In genomic region chr7:43488646-43489045, GRCm38 (mm10) we compare ENCODE assay signal across 12 mouse cellular contexts. TPM values are rescaled to one million over a fixed set of nuclear protein-coding genes. Genes with fewer than 3 reads are reported as not detected.
DNase-seq lines count a peak whose midpoint lies in the region; ATAC-seq and TF ChIP-seq lines count a peak whose summit lies in the region.
"Had no signal": no experiment of that assay in that cellular context is flagged by ENCODE, and none has a peak within 500 bp of the region (broad histone marks: within the 10 kb centered on the region; RNA-seq: fewer than 3 reads in every experiment).

No protein-coding gene starts in this region.

- TF ChIP-seq CTCF in kidney, adult 2 months (conservative IDR thresholded peaks at IDR 0.05; ENCODE audit: insufficient read depth, insufficient read length, low read depth, low read length) = no peak

- TF ChIP-seq POLR2A in kidney, adult 2 months (IDR thresholded peaks at IDR 0.05; ENCODE audit: low read depth, low read length) = no peak

- 0 out of 2 replicates have a peak, but pooled peaks have one; percentile 3 for ATAC-seq in kidney, embryonic 16.5 days (ENCODE audit: low FRiP score, low TSS enrichment)
- peak; percentile 10; the same call in 1 of the 2 replicates for ATAC-seq in neural tube, embryonic 14.5 days (ENCODE audit: low read depth)

- H3K36me3 ChIP-seq in kidney, embryonic 16.5 days (ENCODE audit: insufficient read depth, low read length) = no peaks in the 10 kb centered on the region
- H3K36me3 ChIP-seq in kidney, adult 2 months (ENCODE audit: control insufficient read depth, insufficient read depth, low read length) = no peaks in the 10 kb centered on the region
- H3K36me3 ChIP-seq in forebrain, embryonic 10.5 days (replicated peaks) = no peaks in the 10 kb centered on the region
- no peaks in the 10 kb centered on the region for H3K36me3 ChIP-seq in neural tube, embryonic 14.5 days (ENCODE audit: control insufficient read depth, insufficient read depth, low read length)

- peaks cover 9% of the 10 kb centered on the region; the same call in 1 of the 2 replicates for H3K27me3 ChIP-seq in kidney, embryonic 16.5 days (ENCODE audit: insufficient read depth, low read length)
- H3K27me3 ChIP-seq in kidney, adult 2 months (replicated peaks; ENCODE audit: control insufficient read depth, insufficient read depth, low read length) = no peaks in the 10 kb centered on the region
- peaks cover 23% of the 10 kb centered on the region for H3K27me3 ChIP-seq in forebrain, embryonic 10.5 days (ENCODE audit: poor library complexity, severe bottlenecking)
- H3K27me3 ChIP-seq in neural tube, embryonic 14.5 days (ENCODE audit: control insufficient read depth, insufficient read depth, low read length) = no peaks in the 10 kb centered on the region

- intact Hi-C loops in left cerebral cortex, postnatal 14 days (cut with DNase I) = no loop called here

- no peaks in the 10 kb centered on the region for H3K9me3 ChIP-seq in kidney, embryonic 16.5 days (ENCODE audit: low read length)
- H3K9me3 ChIP-seq in forebrain, embryonic 10.5 days = no peaks in the 10 kb centered on the region
- H3K9me3 ChIP-seq in neural tube, embryonic 14.5 days (ENCODE audit: control insufficient read depth, low read length) = no peaks in the 10 kb centered on the region

- WGBS in kidney, embryonic 16.5 days = 30% methylated on average over 5 of the region's 5 CpGs
- WGBS in kidney, adult 2 months = 20% methylated on average over 5 of the region's 5 CpGs
- 42% methylated on average over 5 of the region's 5 CpGs for WGBS in forebrain, embryonic 10.5 days
- WGBS in neural tube, embryonic 14.5 days = 48% methylated on average over 5 of the region's 5 CpGs

- no peak overlapping the region for H3K27ac ChIP-seq in kidney, embryonic 16.5 days (ENCODE audit: low read length)
- no peak overlapping the region for H3K27ac ChIP-seq in kidney, adult 2 months (ENCODE audit: insufficient read depth, low read depth, low read length)
- H3K27ac ChIP-seq in forebrain, embryonic 10.5 days = no peak overlapping the region
- H3K27ac ChIP-seq in neural tube, embryonic 14.5 days (ENCODE audit: low read depth, low read length) = peak overlapping the region; percentile 45; the same call in 1 of the 2 replicates
- H3K27ac ChIP-seq: liver, embryonic 14.5 days had no signal

- H3K4me3 ChIP-seq in kidney, embryonic 16.5 days (ENCODE audit: low read length) = no peak overlapping the region
- no peak overlapping the region for H3K4me3 ChIP-seq in kidney, adult 2 months (ENCODE audit: insufficient read depth, low read depth, low read length)
- H3K4me3 ChIP-seq in forebrain, embryonic 10.5 days = peak overlapping the region; percentile 79; the same call in 1 of the 2 replicates
- peak overlapping the region; percentile 59 for H3K4me3 ChIP-seq in neural tube, embryonic 14.5 days (ENCODE audit: low read depth, low read length)

- no peak overlapping the region for H3K9ac ChIP-seq in kidney, embryonic 16.5 days (replicated peaks; ENCODE audit: low read length)
- no peak overlapping the region; the same call in 1 of the 2 replicates for H3K9ac ChIP-seq in neural tube, embryonic 14.5 days (replicated peaks; ENCODE audit: low read depth, low read length)
- H3K9ac ChIP-seq: liver, embryonic 14.5 days had no signal

- no peak overlapping the region for H3K4me2 ChIP-seq in kidney, embryonic 16.5 days (replicated peaks; ENCODE audit: low read depth, low read length)
- H3K4me2 ChIP-seq in neural tube, embryonic 14.5 days (ENCODE audit: low read depth, low read length) = peak overlapping the region; percentile 66

- H3K4me1 ChIP-seq in kidney, embryonic 16.5 days (ENCODE audit: insufficient read depth, low read length) = peaks cover 6% of the 10 kb centered on the region; the same call in 1 of the 2 replicates
- H3K4me1 ChIP-seq in kidney, adult 2 months (ENCODE audit: control insufficient read depth, insufficient read depth, low read length) = no peaks in the 10 kb centered on the region
- peaks cover 25% of the 10 kb centered on the region for H3K4me1 ChIP-seq in forebrain, embryonic 10.5 days
- H3K4me1 ChIP-seq in neural tube, embryonic 14.5 days (ENCODE audit: control insufficient read depth, insufficient read depth, low read length) = peaks cover 6% of the 10 kb centered on the region; the same call in 1 of the 2 replicates

- DNase-seq in kidney, adult 2 months = no peak
- DNase-seq in forebrain, embryonic 10.5 days (ENCODE audit: extremely low spot score, low spot score) = no peak
- DNase-seq in left cerebral cortex, postnatal 14 days (ENCODE audit: low spot score in 2 of 2) = peak; percentile 40 to 77
- DNase-seq in thymus, postnatal 4 days = no peak
- no peak for DNase-seq in kidney, postnatal 10 days
- no peak for DNase-seq in heart, adult 18-20 months

RNA-seq across cellular contexts. Expression of gene Iglon5, which starts 1.2 kb away (rescaled TPM):
- 0.37 and 0.59 TPM in 2 replicates for polyA plus RNA-seq in kidney, embryonic 16.5 days (2015; fragmentation: Nextera tagmentation; extraction: Ambion mirVana)
- 1.0 and 1.1 TPM in 2 replicates for polyA plus RNA-seq in kidney, adult 2 months (2012; rRNA removed)
- 0.80 and 1.1 TPM in 2 replicates for polyA plus RNA-seq in forebrain, embryonic 10.5 days (2016; fragmentation: Nextera tagmentation; extraction: Ambion mirVana)
- 10 to 100 TPM; 42.7 to 46.3 TPM for total RNA-seq in left cerebral cortex, postnatal 14 days (2021)
- polyA plus RNA-seq in neural tube, embryonic 14.5 days (2014; fragmentation: Nextera tagmentation; extraction: Ambion mirVana) = 9.8 and 14.6 TPM in 2 replicates
- under 1 TPM in 1 of 2 experiments, not detected in 1; 0.36 TPM for total RNA-seq in heart, adult 18-20 months (2021)

RNA-seq across cellular contexts. Expression of gene 4931406B18Rik, which starts 17.1 kb away (rescaled TPM):
- not detected in 2 replicates for polyA plus RNA-seq in kidney, embryonic 16.5 days (2015; fragmentation: Nextera tagmentation; extraction: Ambion mirVana)
- not detected in 2 replicates for polyA plus RNA-seq in kidney, adult 2 months (2012; rRNA removed)
- not detected in 2 replicates for polyA plus RNA-seq in forebrain, embryonic 10.5 days (2016; fragmentation: Nextera tagmentation; extraction: Ambion mirVana)
- not detected for total RNA-seq in left cerebral cortex, postnatal 14 days (2021)
- polyA plus RNA-seq in neural tube, embryonic 14.5 days (2014; fragmentation: Nextera tagmentation; extraction: Ambion mirVana) = 0.05 TPM in 1 of 2 replicates, not detected in the other
- not detected for total RNA-seq in heart, adult 18-20 months (2021)
- polyA plus RNA-seq: C2C12; gonadal fat pad, adult 2 months; kidney, embryonic 14.5 days; liver, embryonic 14.5 days had no signal

RNA-seq across cellular contexts. Expression of gene Vsig10l, which starts 25.7 kb away (rescaled TPM):
- 4.6 and 5.5 TPM in 2 replicates for polyA plus RNA-seq in kidney, embryonic 16.5 days (2015; fragmentation: Nextera tagmentation; extraction: Ambion mirVana)
- polyA plus RNA-seq in kidney, adult 2 months (2012; rRNA removed) = 5.9 and 6.7 TPM in 2 replicates
- polyA plus RNA-seq in forebrain, embryonic 10.5 days (2016; fragmentation: Nextera tagmentation; extraction: Ambion mirVana) = 2.1 and 2.7 TPM in 2 replicates
- total RNA-seq in left cerebral cortex, postnatal 14 days (2021) = 1 to 10 TPM; 3.3 to 4.6 TPM
- polyA plus RNA-seq in neural tube, embryonic 14.5 days (2014; fragmentation: Nextera tagmentation; extraction: Ambion mirVana) = 13.6 and 15.4 TPM in 2 replicates
- 1 to 10 TPM in 1 of 2 experiments, under 1 TPM in 1; 0.69 to 1.3 TPM for total RNA-seq in heart, adult 18-20 months (2021)

RNA-seq across cellular contexts. Expression of gene Gm45233, which starts 44.7 kb away (rescaled TPM):
- polyA plus RNA-seq in kidney, embryonic 16.5 days (2015; fragmentation: Nextera tagmentation; extraction: Ambion mirVana) = 1.2 TPM in 1 of 2 replicates, not detected in the other
- 1.8 and 3.6 TPM in 2 replicates for polyA plus RNA-seq in kidney, adult 2 months (2012; rRNA removed)
- polyA plus RNA-seq in forebrain, embryonic 10.5 days (2016; fragmentation: Nextera tagmentation; extraction: Ambion mirVana) = 0.31 and 0.50 TPM in 2 replicates
- total RNA-seq in left cerebral cortex, postnatal 14 days (2021) = 1 to 10 TPM in 1 of 2 experiments, under 1 TPM in 1; 0.86 to 2.0 TPM
- 0.27 and 0.41 TPM in 2 replicates for polyA plus RNA-seq in neural tube, embryonic 14.5 days (2014; fragmentation: Nextera tagmentation; extraction: Ambion mirVana)
- under 1 TPM in 1 of 2 experiments, not detected in 1; 0.60 TPM for total RNA-seq in heart, adult 18-20 months (2021)

RNA-seq across cellular contexts. Expression of gene Etfb, which starts 44.8 kb away (rescaled TPM):
- polyA plus RNA-seq in kidney, embryonic 16.5 days (2015; fragmentation: Nextera tagmentation; extraction: Ambion mirVana) = 383 and 436 TPM in 2 replicates
- polyA plus RNA-seq in kidney, adult 2 months (2012; rRNA removed) = 477 and 614 TPM in 2 replicates
- 249 TPM in 2 replicates for polyA plus RNA-seq in forebrain, embryonic 10.5 days (2016; fragmentation: Nextera tagmentation; extraction: Ambion mirVana)
- 10 to 100 TPM; 51.9 to 52.6 TPM for total RNA-seq in left cerebral cortex, postnatal 14 days (2021)
- polyA plus RNA-seq in neural tube, embryonic 14.5 days (2014; fragmentation: Nextera tagmentation; extraction: Ambion mirVana) = 107 and 129 TPM in 2 replicates
- 1,000 to 10,000 TPM; 1,290 to 1,427 TPM for total RNA-seq in heart, adult 18-20 months (2021)

Comparison
In these comparisons a context has a peak if more than half of its experiments do, and no peak if none do; other contexts are left out.
1. H3K4me3 ChIP-seq: peak in forebrain, embryonic 10.5 days (single experiment) and neural tube, embryonic 14.5 days (single experiment); none in kidney, embryonic 16.5 days (single experiment) and kidney, adult 2 months (single experiment).
2. DNase-seq: peak in left cerebral cortex, postnatal 14 days (2 of 2); none in kidney, adult 2 months (single experiment), forebrain, embryonic 10.5 days (single experiment), thymus, postnatal 4 days (single experiment), kidney, postnatal 10 days (single experiment) and heart, adult 18-20 months (0 of 2).